Mouse (Mus musculus): ENCODE results near the gene Fam174b. TPM values are rescaled to one million over a fixed set of nuclear protein-coding genes. Genes with fewer than 3 reads are reported as not detected.
A peak's percentile ranks its signal among the peaks of the same experiment; 100 is the strongest.

Fam174b gene
- polyA plus RNA-seq, 1 experiment from 2014 or later = 29.2 TPM

- ATAC-seq (ENCODE audit: low read depth) (no peak), DNase-seq (ENCODE audit: low spot score) (no peak)
- H3K4me3 ChIP-seq (ENCODE audit: low read depth, low read length) = no peak overlapping the region
- WGBS = 61% methylated on average over 10 of the region's 10 CpGs
- no peak overlapping the region for H3K4me2 ChIP-seq (ENCODE audit: low read depth, low read length)
- no peak overlapping the region for H3K9ac ChIP-seq (ENCODE audit: low read depth, low read length)
- H3K27me3 ChIP-seq (replicated peaks; ENCODE audit: control insufficient read depth, insufficient read depth, low read length) = no peaks in the 10 kb centered on the region; the same call in 1 of the 2 replicates
- H3K9me3 ChIP-seq (ENCODE audit: control insufficient read depth, low read length) = no peaks in the 10 kb centered on the region
- H3K4me1 ChIP-seq (ENCODE audit: control insufficient read depth, insufficient read depth, low read length) = peaks cover 20% of the 10 kb centered on the region; the same call in 1 of the 2 replicates
- no peak overlapping the region for H3K27ac ChIP-seq (replicated peaks; ENCODE audit: low read depth, low read length)
- no peaks in the 10 kb centered on the region for H3K36me3 ChIP-seq (ENCODE audit: control insufficient read depth, insufficient read depth, low read length)
These were observed 3.8 kb downstream of the Fam174b start for GRCm38 (mm10) chr7:73743831-73744370.

- Histone ChIP-seq H3K27me3 (replicated peaks; ENCODE audit: control insufficient read depth, insufficient read depth, low read length) (no peaks in the 10 kb centered on the region), H3K4me2 (ENCODE audit: low read depth, low read length) (no peak overlapping the region), H3K4me3 (ENCODE audit: low read depth, low read length) (no peak overlapping the region), H3K27ac (replicated peaks; ENCODE audit: low read depth, low read length) (no peak overlapping the region), H3K36me3 (ENCODE audit: control insufficient read depth, insufficient read depth, low read length) (no peaks in the 10 kb centered on the region), H3K4me1 (ENCODE audit: control insufficient read depth, insufficient read depth, low read length) (peaks cover 18% of the 10 kb centered on the region; the same call in 1 of the 2 replicates), H3K9me3 (ENCODE audit: control insufficient read depth, low read length) (no peaks in the 10 kb centered on the region), H3K9ac (ENCODE audit: low read depth, low read length) (no peak overlapping the region)
- 33% methylated on average over 5 of the region's 5 CpGs for WGBS
- DNase-seq (ENCODE audit: low spot score) (peak; percentile 86), ATAC-seq (ENCODE audit: low read depth) (peak; percentile 70)
These were observed 5.8 kb downstream of the Fam174b start for GRCm38 (mm10) chr7:73745903-73746302.

- WGBS = 76% methylated on average over 4 of the region's 4 CpGs
- H3K36me3 ChIP-seq (ENCODE audit: control insufficient read depth, insufficient read depth, low read length) = no peaks in the 10 kb centered on the region
- DNase-seq (ENCODE audit: low spot score) = peak; percentile 27
- H3K4me1 ChIP-seq (ENCODE audit: control insufficient read depth, insufficient read depth, low read length) = peaks cover 15% of the 10 kb centered on the region; the same call in 1 of the 2 replicates
- ATAC-seq (ENCODE audit: low read depth) = no peak
- no peak overlapping the region for H3K4me3 ChIP-seq (ENCODE audit: low read depth, low read length)
- H3K27ac ChIP-seq (replicated peaks; ENCODE audit: low read depth, low read length) = no peak overlapping the region
- no peaks in the 10 kb centered on the region for H3K9me3 ChIP-seq (ENCODE audit: control insufficient read depth, low read length)
- H3K4me2 ChIP-seq (ENCODE audit: low read depth, low read length) = no peak overlapping the region
- H3K27me3 ChIP-seq (replicated peaks; ENCODE audit: control insufficient read depth, insufficient read depth, low read length) = no peaks in the 10 kb centered on the region
- no peak overlapping the region for H3K9ac ChIP-seq (ENCODE audit: low read depth, low read length)
These were observed 6.7 kb downstream of the Fam174b start for GRCm38 (mm10) chr7:73746836-73747235.

GRCm38 (mm10) chr7:73747531-73747930 lies 7.4 kb downstream of the Fam174b start:
- Histone ChIP-seq H3K9me3 (ENCODE audit: control insufficient read depth, low read length) (no peaks in the 10 kb centered on the region), H3K4me2 (ENCODE audit: low read depth, low read length) (no peak overlapping the region), H3K4me3 (ENCODE audit: low read depth, low read length) (no peak overlapping the region), H3K9ac (ENCODE audit: low read depth, low read length) (no peak overlapping the region), H3K36me3 (ENCODE audit: control insufficient read depth, insufficient read depth, low read length) (no peaks in the 10 kb centered on the region), H3K27ac (replicated peaks; ENCODE audit: low read depth, low read length) (no peak overlapping the region), H3K27me3 (replicated peaks; ENCODE audit: control insufficient read depth, insufficient read depth, low read length) (no peaks in the 10 kb centered on the region), H3K4me1 (ENCODE audit: control insufficient read depth, insufficient read depth, low read length) (peaks cover 13% of the 10 kb centered on the region; the same call in 1 of the 2 replicates)
- ATAC-seq (ENCODE audit: low read depth) (no peak), DNase-seq (ENCODE audit: low spot score) (no peak)
- WGBS = 83% methylated on average over 3 of the region's 3 CpGs

- no peak overlapping the region for H3K4me3 ChIP-seq (ENCODE audit: low read depth, low read length)
- no peak overlapping the region for H3K4me2 ChIP-seq (ENCODE audit: low read depth, low read length)
- ATAC-seq (ENCODE audit: low read depth) = no peak
- H3K9me3 ChIP-seq (ENCODE audit: control insufficient read depth, low read length) = no peaks in the 10 kb centered on the region
- DNase-seq (ENCODE audit: low spot score) = peak; percentile 34
- H3K27ac ChIP-seq (replicated peaks; ENCODE audit: low read depth, low read length) = no peak overlapping the region
- H3K4me1 ChIP-seq (ENCODE audit: control insufficient read depth, insufficient read depth, low read length) = peaks cover 6% of the 10 kb centered on the region; the same call in 1 of the 2 replicates
- no peaks in the 10 kb centered on the region for H3K27me3 ChIP-seq (replicated peaks; ENCODE audit: control insufficient read depth, insufficient read depth, low read length)
- no peak overlapping the region for H3K9ac ChIP-seq (ENCODE audit: low read depth, low read length)
- WGBS = 83% methylated on average over 5 of the region's 5 CpGs
- no peaks in the 10 kb centered on the region for H3K36me3 ChIP-seq (ENCODE audit: control insufficient read depth, insufficient read depth, low read length)
These were observed 8.5 kb downstream of the Fam174b start for GRCm38 (mm10) chr7:73748437-73749108.

GRCm38 (mm10) chr7:73749339-73749738 lies 9.2 kb downstream of the Fam174b start:
- ATAC-seq (ENCODE audit: low read depth) = no peak
- Histone ChIP-seq H3K4me3 (ENCODE audit: low read depth, low read length) (no peak overlapping the region), H3K9me3 (ENCODE audit: control insufficient read depth, low read length) (no peaks in the 10 kb centered on the region), H3K4me2 (ENCODE audit: low read depth, low read length) (no peak overlapping the region), H3K27ac (replicated peaks; ENCODE audit: low read depth, low read length) (no peak overlapping the region), H3K4me1 (ENCODE audit: control insufficient read depth, insufficient read depth, low read length) (peaks cover 3% of the 10 kb centered on the region; the same call in 1 of the 2 replicates), H3K27me3 (replicated peaks; ENCODE audit: control insufficient read depth, insufficient read depth, low read length) (no peaks in the 10 kb centered on the region), H3K9ac (ENCODE audit: low read depth, low read length) (no peak overlapping the region), H3K36me3 (ENCODE audit: control insufficient read depth, insufficient read depth, low read length) (no peaks in the 10 kb centered on the region)
- WGBS = 83% methylated on average over 2 of the region's 2 CpGs
- no peak for DNase-seq (ENCODE audit: low spot score)

- Histone ChIP-seq H3K9me3 (ENCODE audit: control insufficient read depth, low read length) (no peaks in the 10 kb centered on the region), H3K27me3 (replicated peaks; ENCODE audit: control insufficient read depth, insufficient read depth, low read length) (no peaks in the 10 kb centered on the region), H3K27ac (replicated peaks; ENCODE audit: low read depth, low read length) (no peak overlapping the region), H3K9ac (ENCODE audit: low read depth, low read length) (no peak overlapping the region), H3K4me2 (ENCODE audit: low read depth, low read length) (no peak overlapping the region), H3K4me3 (ENCODE audit: low read depth, low read length) (no peak overlapping the region), H3K4me1 (ENCODE audit: control insufficient read depth, insufficient read depth, low read length) (peaks cover 4% of the 10 kb centered on the region), H3K36me3 (ENCODE audit: control insufficient read depth, insufficient read depth, low read length) (no peaks in the 10 kb centered on the region)
- 85% methylated on average over 7 of the region's 7 CpGs for WGBS
- no peak for ATAC-seq (ENCODE audit: low read depth)
- DNase-seq (ENCODE audit: low spot score) = no peak
These were observed 9.9 kb downstream of the Fam174b start for GRCm38 (mm10) chr7:73749983-73750382.

GRCm38 (mm10) chr7:73753598-73753997 lies 13.5 kb downstream of the Fam174b start:
- no peak overlapping the region for H3K4me2 ChIP-seq (ENCODE audit: low read depth, low read length)
- H3K4me3 ChIP-seq (ENCODE audit: low read depth, low read length) = no peak overlapping the region
- H3K9me3 ChIP-seq (ENCODE audit: control insufficient read depth, low read length) = no peaks in the 10 kb centered on the region
- no peak overlapping the region for H3K27ac ChIP-seq (replicated peaks; ENCODE audit: low read depth, low read length)
- WGBS = 87% methylated on average over 1 of the region's 1 CpGs
- H3K36me3 ChIP-seq (ENCODE audit: control insufficient read depth, insufficient read depth, low read length) = no peaks in the 10 kb centered on the region
- no peaks in the 10 kb centered on the region for H3K27me3 ChIP-seq (replicated peaks; ENCODE audit: control insufficient read depth, insufficient read depth, low read length)
- ATAC-seq (ENCODE audit: low read depth) (no peak), DNase-seq (ENCODE audit: low spot score) (no peak)
- no peak overlapping the region for H3K9ac ChIP-seq (ENCODE audit: low read depth, low read length)
- peaks cover 5% of the 10 kb centered on the region; the same call in 1 of the 2 replicates for H3K4me1 ChIP-seq (ENCODE audit: control insufficient read depth, insufficient read depth, low read length)
